Mouse (Mus musculus): Measurements from ENCODE around the gene Lyrm4. TPM values are rescaled to one million over a fixed set of nuclear protein-coding genes. Genes with fewer than 3 reads are reported as not detected.

Gene Lyrm4
- total RNA-seq (2015) (7.8 and 9.0 TPM in 2 replicates), total RNA-seq (2017) (4.8 and 8.3 TPM in 2 replicates)

DNA sequence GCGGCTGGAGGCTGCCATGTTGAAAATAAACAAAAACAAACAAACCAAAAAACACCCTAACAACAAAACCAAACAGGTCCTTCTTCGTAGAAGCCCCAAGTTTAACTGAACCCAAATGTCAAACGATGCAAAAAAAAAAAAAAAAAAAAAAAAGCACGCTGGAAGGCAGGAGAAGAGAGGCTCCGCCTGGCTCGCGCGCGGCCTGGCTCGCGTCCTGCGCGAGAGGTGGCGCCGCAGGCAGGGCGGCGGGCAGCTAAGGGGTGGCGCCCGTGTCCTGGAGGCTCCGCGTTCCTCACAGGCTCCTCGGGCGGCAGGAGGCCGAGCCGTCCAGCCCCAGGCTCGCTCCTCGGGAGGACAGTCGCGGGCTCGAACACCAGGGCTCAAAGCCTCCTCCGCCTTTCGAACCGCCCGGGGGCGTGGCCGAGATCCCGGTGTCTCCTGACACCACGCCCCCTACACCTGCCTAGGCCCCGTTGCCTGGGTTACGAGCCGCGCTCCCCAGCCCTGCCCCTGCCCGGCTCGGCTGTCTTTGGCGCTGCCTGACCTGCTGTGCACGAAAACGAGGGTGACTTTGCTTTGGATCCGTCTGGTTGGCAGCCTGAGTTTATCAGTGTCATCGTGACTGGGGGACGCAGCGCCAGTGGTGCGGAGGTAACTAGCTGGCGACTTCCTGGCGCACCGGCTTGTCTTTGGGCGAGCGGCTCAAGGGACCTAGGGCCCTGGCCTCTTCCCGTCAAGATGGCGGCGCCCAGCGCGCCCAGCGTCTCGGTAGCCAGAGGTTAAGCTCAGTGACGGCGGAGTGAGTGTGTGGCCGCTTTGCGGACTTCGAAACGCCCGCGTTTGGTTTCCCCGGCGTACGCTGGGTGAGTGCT is at the start of gene Lyrm4, which contains the start of gene Fars2:
TSS of gene Lyrm4 (minus strand) at position 384 of the 872 bp plus-strand sequence.
TSS of gene Fars2 (plus strand) at position 270 of the 872 bp plus-strand sequence.
- peak; percentile 97 for ATAC-seq (ENCODE audit: poor library complexity, severe bottlenecking)

DNA sequence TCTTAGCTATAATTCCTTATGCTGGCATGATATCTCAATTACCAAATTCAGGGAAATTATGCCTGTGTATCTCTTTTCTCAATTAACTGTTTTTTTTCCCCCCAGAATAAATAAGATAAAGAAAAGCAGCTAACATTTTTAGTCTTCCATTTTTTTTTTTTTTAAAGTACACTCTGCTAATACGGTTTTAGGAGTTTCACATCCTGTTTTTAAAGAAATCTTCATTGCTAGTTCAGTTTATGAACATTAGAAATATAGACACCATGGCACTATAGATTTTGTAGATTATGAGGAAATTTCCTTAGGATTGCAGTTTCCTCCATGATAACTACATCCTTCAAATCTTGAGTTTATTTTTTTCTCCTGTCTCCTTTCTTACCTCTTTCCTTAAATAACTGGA is 46.6 kb upstream of the Lyrm4 start:
- ATAC-seq (ENCODE audit: poor library complexity, severe bottlenecking) = no peak

DNA sequence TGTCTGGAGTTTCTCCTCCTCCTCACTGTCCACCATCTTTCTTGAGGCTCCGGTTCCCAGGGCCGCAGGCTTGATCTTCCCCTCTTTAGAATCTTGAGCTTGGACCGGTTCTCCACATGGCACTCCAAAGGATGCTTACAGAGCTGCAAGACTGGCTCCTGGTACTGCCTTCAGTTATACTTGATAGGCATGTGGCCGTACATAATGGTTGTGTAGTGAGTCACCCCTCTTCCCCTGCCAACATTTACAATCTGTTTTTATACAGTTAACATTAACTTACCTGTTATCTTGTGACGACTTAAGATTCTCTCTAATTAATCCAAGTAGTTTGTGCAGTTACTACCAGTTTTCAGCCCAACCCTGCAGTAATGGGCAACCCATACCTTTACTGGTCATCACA is 46.1 kb upstream of the Lyrm4 start:
- ATAC-seq (ENCODE audit: poor library complexity, severe bottlenecking) = no peak

DNA sequence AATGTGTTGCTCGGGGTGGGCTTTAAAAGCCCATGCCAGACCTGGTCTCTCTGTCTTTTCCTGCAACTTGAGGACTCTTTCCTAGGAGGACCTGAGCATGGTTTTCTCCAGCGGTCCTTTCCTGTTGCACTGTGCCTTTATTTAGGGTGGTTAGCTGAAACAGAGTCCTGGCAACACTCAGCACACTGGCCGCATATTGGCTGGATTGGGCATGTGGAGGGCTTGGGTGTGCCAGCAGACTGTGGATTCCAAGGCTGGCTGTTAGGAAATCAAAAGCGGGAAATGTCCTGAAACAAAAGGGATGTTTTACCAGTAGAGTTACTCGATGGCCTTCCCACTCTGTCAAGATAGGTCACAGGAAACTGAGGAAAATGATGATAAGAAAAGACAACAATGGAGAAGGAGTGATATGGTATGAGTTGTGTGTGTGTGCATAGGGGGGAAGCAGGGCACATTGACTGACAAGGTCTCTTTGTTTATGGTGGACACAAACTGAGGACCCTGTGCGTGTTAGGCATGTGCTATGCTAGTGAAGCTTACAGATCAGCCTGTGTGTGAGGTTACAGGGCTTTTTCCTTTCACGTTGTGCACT is 39.1 kb upstream of the Lyrm4 start:
- no peak for ATAC-seq (ENCODE audit: poor library complexity, severe bottlenecking)

DNA sequence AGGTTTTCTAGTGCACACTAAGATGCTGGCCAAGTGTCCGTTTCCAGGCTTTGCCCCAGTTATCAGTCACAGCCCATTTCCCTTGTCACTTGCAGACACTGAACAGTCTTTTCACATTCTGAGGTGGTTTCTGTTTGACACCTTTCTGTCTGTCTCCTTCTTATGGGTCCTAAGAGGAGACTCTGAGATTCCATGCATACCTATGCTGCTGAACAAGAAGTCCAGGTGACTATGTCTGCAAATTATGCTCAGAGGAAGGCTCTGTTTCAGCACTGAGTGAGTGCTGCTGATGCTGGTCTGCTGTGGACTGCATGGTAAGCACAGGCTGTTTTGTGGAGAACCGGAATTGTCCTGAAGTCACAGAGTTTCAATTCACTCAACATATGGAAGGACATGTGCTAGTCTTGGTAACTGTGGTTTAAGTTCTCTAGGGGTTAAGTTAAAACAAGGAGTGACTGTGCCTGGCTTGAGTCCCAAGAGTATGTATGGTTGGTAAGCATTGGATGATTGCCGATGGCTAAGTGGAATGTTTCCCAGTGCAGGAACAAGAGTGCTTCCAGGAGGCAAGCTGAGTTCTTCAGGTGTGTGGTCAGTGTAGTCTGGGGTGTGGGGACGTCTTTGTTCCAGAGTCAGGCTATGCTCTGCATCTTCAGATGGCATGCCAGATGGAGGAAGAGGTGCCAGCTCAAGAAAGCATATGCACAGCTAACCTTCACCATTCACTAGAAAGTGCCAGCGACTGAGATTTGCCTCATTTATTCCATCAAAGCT is 35.6 kb upstream of the Lyrm4 start:
- ATAC-seq (ENCODE audit: poor library complexity, severe bottlenecking) = no peak

DNA sequence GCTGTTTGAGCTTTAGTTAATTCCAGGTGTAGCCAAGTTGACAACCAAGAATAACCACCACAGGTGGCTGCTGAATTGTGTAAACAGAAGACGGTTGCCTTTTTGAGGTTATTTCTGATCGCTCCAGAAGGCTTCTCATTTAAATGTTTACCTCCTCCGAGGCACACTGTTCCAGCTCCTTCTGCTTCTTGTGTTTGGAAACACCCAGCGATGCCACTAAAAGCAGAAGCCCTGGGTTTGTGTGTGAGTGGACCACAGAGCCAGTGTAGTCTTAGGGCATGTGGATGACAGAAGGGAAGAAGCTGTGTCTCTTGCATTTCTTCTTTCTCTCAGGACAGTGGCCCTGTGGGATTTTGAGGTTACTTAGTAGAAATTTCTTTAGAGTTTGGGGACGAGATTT is 32.9 kb upstream of the Lyrm4 start:
- peak; percentile 81 for ATAC-seq (ENCODE audit: poor library complexity, severe bottlenecking)

DNA sequence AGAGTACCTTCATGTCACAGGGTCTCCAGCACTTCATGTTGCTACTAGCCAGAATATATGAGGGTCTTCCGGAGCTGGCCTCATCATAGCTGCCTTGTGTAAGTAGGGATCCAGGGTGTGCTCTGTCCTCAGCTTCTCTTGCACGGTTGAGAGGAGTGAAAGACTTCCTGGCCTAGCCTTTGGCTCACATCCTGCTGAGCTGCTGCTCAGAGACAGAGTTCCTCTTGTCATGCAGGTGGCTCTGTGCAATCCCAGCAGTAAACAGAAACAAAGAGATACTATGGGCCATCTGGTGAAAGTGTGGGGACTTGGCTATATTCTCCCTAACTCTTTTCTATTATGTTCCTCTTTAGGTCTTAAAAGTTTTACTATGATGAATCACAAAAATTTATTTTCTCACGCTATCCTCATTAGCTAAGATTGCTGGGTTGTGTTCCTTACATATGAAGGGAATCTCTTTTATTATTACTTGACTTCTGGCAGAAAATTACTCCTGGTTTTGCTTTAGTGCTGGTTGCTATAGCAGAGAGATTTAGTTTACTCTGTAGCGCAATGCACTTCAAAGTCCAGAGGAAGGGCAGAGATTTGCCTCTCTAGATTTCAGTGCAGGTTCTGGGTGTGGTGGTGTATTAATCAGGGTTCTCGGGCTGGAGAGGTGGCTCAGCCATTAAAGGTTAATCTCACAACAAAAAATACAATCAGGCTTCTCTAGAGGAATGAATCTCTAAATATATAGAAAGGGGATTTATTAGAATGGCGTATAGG is 32.0 kb upstream of the Lyrm4 start:
- ATAC-seq (ENCODE audit: poor library complexity, severe bottlenecking) = no peak

DNA sequence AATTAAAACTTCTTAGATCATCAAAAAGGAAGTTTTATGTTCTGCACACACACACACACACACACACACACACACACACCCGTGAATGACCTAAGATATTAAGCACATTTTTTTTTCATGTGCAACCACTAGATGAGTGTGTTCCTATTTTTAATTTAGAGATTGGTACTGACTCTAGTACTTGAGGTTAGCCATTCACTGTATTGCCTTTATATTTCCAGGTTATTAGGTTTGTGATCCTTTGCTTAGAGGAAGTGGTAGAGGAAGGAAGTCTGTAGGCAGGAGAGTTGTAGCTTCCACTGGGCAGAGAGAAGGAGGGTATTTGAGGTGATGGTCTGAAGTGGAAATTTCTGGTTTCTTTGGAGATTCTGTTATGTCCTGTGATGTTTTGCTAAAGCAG is 28.3 kb upstream of the Lyrm4 start:
- ATAC-seq (ENCODE audit: poor library complexity, severe bottlenecking) = no peak

DNA sequence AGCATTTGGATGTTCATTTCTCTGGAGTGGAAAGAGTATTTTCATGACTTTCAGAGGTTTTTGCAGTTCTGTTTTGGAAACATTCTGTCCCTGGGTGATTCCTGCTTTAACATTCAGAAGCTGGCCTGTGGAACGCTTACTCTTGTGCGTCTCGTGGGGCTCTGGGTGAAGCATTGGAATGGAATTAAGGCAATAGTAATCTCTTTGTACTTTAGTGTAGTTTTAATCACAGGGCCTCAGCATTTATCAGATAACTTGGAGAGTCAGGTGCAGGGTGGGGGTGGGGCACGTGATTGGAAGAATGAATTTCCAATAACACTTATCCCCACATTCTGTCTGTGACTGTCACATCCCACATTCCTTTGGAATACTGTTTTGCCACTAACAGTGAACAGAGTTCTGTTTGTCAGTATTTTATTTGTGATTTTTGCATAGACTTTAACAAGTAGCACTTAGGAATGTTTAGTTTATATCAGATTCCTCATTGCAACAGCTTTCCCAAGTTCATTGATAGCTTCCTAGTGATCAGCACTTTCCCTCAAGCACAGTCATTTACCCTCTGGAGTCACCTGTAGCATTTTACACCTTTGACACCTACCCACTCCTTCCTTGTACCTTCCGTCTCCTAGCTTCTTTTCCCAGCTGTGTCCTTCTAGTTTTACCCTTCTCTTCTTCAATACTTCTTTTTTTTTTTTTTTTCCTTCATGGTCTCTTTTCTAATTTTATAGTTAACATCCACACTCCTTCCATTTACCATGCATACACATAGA is 23.1 kb upstream of the Lyrm4 start:
- no peak for ATAC-seq (ENCODE audit: poor library complexity, severe bottlenecking)

DNA sequence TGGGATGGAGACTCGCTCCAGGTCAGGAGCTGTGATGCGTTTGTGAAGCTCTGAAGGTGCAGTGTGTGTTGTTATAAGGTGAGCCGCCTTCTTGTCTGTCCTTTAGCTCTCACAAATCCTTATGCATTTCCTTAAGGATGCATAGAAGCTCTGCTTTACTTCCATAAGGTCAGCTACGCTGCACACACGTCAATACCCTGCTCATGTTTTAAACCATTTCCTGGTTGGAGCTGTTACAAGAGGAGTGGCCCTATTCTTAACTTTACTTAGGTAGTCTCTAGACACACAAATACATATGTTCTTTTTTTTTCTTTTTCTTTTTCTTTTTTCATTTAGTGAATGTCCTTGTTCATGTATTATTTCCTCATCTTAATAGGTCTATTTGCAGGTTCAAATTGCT is 22.4 kb upstream of the Lyrm4 start:
- no peak for ATAC-seq (ENCODE audit: poor library complexity, severe bottlenecking)

DNA sequence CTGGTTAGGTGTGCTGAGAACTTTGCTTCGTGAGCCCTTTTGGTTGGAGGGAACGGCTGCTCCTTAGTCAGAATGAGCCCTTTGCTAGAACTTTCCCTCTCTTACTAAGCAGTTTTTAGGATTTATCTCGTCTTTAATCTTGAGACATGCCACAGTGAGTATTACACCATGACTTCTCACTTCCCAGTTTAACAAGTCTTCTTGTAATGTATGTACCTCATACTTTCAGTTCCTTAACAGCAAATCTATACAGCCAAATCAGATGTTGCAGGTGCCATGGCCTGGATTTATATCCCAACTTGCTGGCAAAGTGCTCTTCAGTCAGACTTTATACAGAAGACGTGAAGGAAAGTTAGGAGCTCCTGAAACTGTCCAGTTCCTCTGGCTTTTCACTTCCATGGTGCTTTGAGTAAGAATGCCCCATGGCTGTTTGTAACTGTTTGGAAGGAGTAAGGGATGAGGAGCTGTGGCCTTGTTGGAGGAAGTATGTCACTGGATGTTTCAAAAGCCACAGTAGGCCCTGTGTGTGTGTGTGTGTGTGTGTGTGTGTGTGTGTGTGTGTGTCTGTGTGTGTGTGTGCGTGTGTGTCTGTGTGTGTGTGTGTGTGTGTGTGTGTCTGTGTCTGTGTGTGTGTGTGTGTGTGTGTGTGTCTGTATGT is 14.8 kb upstream of the Lyrm4 start:
- ATAC-seq (ENCODE audit: poor library complexity, severe bottlenecking) = peak; percentile 92

DNA sequence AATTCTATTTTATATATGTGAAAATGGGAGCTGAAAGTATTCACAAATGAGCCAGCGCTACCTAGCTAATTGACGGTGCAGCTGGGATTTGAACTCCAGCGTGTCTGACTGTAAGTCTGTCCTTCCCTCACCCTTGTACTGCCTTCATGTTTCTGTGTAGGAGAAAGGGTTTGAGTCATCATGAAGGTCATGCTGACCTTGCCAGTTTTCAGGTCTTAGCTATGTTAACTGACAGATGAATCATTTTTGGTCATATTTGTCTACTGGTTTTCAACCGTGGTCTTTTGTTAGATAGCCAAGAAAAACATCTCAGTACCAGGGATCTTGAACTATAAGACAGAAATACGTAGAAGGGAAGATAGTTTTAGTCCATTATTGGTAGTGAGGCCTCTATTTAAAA is 14.1 kb upstream of the Lyrm4 start:
- no peak for ATAC-seq (ENCODE audit: poor library complexity, severe bottlenecking)

DNA sequence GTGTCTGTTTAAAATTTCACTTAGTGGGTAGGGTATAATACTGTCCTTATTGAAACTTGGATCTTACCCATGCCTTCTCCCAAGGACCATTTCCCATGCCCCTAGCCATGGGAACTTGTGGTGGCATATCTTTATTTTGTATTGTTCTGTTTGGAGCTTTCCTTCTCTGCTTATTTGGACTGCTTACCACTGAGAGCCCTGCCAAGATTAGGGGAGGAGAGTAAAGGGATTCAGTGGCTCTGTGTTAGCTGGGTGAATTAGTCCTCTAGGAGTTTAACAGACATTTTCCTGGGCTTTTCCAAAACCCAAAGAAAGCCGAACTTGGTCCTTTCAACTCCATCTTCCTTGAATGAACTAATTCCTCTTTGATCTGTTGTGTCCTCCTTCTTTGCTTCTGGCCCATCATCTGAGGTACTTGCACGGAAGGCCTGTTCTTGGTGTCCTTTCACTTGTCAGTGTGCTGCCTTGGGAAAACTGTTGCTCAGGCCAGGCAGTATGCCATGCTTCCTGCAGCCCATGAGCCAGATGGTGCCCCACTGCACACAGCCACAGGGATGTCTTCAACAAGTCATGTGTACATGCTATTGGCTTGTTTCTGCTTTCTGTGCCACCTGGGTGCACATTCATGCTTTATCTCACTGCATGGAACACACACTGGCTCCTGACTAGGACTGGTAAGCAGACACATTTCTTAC is 12.2 kb upstream of the Lyrm4 start:
- ATAC-seq (ENCODE audit: poor library complexity, severe bottlenecking) = no peak

DNA sequence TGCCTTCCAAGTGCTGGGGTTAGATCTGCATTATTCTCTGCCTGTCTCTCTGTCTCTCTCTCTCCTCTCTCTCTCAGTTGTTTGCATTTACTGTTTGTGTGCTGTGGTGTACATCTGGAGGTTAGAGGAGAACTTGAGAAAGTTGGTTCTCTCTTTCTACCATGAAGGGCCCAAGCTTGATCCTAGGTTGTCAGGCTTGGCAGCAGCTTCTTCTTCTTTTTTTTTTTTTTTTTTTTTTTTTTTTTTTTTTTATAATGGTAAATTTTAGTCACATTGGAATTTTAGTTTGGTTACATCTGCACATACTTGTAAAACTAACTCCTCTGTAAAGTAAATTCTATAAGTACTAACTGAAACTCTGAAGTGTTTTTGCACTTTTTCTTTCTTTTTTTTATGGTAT is 3.3 kb upstream of the Lyrm4 start:
- no peak for ATAC-seq (ENCODE audit: poor library complexity, severe bottlenecking)

DNA sequence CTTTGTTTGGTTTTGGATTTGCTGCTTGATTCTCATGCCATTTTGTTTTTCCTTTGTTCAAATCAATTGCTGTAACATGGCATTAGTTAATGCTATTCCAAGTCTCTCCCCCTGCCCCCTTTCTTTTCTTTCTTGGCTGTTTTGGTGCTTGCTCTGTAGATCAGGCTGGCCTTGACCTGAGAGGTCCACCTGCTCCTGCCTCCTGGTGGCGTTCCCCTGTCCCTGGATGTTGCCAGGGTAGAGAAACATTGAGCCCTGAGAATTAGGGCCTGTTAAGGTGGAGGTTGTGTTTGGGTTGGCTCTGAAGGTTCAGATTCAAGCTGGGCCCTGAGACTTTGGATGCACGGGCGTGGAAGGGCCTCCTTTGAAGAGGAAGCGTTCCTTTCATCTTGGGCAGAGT is 2.4 kb upstream of the Lyrm4 start:
- ATAC-seq (ENCODE audit: poor library complexity, severe bottlenecking) = no peak

DNA sequence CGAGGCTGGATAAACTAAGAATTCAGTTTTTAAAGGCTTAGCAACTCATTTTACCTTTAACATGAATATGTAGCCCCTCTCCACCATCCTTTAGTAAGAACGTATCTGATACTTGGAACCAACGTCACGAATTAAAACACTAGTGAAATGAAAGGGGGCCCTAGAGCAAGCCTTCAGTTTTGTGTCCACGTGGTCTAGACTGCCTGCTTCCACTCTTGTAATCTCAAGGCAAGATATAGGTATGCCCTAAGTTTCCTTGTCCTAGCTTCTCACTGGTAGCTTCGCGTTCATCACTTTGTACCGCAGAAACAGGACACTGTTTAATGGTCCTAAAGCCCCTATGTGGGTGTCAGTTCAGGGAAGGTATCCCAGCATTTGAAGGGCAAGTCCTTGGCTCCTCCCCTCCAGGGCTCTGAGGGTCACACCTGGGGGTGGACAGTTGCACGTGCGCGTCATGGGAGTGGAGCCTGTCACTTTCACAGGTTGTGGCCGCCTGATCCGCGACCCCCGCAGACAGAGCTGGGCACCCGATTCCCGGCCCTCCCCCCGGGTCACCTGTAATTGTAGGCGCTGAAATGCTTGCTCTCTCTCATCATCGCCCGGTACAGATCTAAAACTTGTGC is 695 bp downstream of the Lyrm4 start:
- ATAC-seq (ENCODE audit: poor library complexity, severe bottlenecking) = no peak

DNA sequence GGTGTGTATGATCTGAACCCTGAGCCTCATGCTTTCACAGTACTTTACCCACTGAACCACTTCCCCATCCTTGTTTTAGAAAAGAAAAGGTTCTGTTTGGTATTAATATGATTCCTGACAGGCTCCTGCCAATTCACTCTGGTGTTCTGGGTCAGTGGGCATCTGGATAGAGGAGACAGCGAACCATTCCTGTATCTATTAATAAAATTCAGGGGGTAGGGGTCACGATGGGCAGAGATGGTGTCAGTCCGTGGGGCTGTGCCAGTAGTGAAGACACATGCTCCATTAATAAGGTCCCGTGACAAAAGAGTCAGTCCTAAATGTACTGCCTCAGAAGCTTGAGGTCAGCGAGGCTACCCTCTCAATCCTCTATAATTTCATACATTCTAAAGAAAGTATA is 4.1 kb downstream of the Lyrm4 start:
- no peak for ATAC-seq (ENCODE audit: poor library complexity, severe bottlenecking)

DNA sequence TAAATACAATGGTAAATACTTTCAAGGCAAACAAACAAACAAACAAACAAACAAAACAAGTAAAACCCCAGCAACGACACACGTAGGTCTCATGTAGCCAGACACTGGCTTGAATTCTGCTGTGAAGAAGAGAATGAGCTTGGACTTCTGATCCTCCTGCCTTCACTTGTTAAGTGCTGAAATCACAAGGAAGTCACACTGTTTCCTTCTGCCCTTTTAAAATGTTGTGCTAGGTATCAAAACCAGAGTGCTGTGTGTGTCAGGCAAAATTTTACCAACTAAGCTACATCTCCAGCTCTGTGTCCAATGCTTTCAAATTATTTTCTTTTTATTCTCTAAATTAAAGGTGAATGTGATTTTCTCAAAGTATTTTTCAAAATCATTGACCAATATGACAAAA is 6.0 kb downstream of the Lyrm4 start:
- ATAC-seq (ENCODE audit: poor library complexity, severe bottlenecking) = no peak

DNA sequence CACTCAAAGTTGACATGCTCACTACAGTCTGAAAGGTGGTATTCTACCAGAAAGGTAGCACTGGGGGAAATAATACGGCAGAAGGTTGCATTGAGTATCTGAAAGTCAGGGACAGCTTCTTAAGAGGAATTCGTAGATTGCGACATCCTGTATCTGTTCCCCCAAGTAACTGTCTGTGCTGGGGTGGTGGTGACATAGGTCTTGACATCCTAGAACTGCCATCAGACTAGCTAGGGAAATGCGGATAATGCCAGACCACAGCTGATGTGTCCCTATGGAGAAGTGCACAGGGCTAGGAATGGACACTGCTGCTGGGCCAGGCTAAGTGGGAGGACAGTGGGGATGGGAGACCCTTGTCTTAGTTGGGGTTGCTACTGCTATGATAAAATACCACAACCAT is 8.8 kb downstream of the Lyrm4 start:
- peak; percentile 77 for ATAC-seq (ENCODE audit: poor library complexity, severe bottlenecking)
